Mouse (Mus musculus): ENCODE measurements around the gene Btbd35f20. TPM values are rescaled to one million over a fixed set of nuclear protein-coding genes. Genes with fewer than 3 reads are reported as not detected.
"Not testable (repeated sequence)": the region's sequence is repeated elsewhere in the genome, so short reads cannot be mapped to it uniquely, and the experiment has no call there.

The Btbd35f20 gene
- total RNA-seq (2014; rRNA removed), result not detected in 2 replicates
- not detected in 2 replicates for polyA plus RNA-seq (2015; fragmentation: Nextera tagmentation; extraction: Ambion mirVana)

GRCm38 (mm10) chrX:4291145-4291544, at the start of gene Btbd35f20:
TSS of gene Btbd35f20 (minus strand) at chrX:4291245.
- no CpG with 5 or more reads among the region's 4 CpGs for WGBS

More at GRCm38 (mm10) chrX:4291145-4291544, at the start of gene Btbd35f20:
- not testable (repeated sequence) for H3K27me3 ChIP-seq (ENCODE audit: insufficient read depth, low read length); H3K36me3 ChIP-seq (ENCODE audit: insufficient read depth, low read length); H3K9me3 ChIP-seq (ENCODE audit: low read length); ATAC-seq (ENCODE audit: low FRiP score); DNase-seq (ENCODE audit: low spot score); H3K4me1 ChIP-seq (ENCODE audit: insufficient read depth, low read length); H3K4me3 ChIP-seq (ENCODE audit: low read depth, low read length); H3K27ac ChIP-seq (ENCODE audit: low read depth, low read length); H3K9ac ChIP-seq (replicated peaks; ENCODE audit: low read length, poor library complexity, severe bottlenecking); H3K4me2 ChIP-seq (ENCODE audit: low read depth, low read length, poor library complexity, severe bottlenecking)

Other genes with a start within 250 kb of the Btbd35f20 start
- not detected in 2 replicates for gene Btbd35f28, start 94.7 kb downstream of the Btbd35f20 start, total RNA-seq (2014; rRNA removed)
- not detected in 2 replicates for gene Btbd35f28, start 94.7 kb downstream of the Btbd35f20 start, polyA plus RNA-seq (2015; fragmentation: Nextera tagmentation; extraction: Ambion mirVana)
- not detected in 2 replicates for gene Btbd35f17, start 79.4 kb upstream of the Btbd35f20 start, total RNA-seq (2014; rRNA removed)
- gene Btbd35f17, start 79.4 kb upstream of the Btbd35f20 start, polyA plus RNA-seq (2015; fragmentation: Nextera tagmentation; extraction: Ambion mirVana), result not detected in 2 replicates

Data from midbrain, postnatal 0 days (tissue).